Mouse (Mus musculus) right cerebral cortex, adult 18-20 months (tissue): Measurements from ENCODE around the gene Hnrnph3.

Experiments
- DNase-seq: peaks from one replicate; pipeline ENCODE4 v3.0.0; 2022; ENCODE audit warnings: mixed read lengths

Gene Hnrnph3

DNA sequence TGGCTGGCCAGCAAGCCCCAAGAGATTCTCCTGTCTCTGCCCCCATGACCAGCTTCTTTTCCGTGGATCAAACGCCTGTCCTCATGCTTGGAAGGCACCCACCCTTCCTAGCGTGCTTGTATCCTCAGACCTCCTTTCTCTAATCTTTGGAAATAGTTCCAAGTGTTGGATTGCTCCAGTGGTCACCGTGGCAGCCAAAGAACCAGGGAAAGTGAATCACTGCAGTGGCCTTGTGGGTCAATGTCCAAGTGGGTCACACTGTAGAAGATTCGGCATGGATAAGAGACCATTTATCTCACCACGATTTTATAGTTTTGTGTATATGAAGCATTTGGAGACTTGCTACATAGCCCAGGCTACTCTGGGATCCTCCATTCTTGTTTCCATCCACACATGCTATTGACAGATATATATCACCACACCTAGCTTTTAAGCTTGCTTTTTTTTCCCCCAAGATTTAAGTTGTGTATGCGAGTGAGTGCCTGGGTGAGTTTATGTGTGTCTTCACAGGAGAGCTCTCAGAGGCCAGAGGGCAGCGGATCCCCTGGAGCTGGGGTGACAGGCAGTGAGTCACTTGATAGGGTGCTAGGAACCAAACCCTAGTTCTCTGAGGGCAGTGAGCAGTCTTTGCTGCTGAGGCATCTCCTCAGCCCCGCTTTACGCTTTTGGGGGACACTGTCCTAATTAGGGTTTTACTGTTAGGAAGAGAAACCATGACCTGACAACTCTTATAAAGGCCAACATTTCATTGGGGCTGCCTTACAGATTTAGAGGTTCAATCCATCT is 3.6 kb upstream of the Hnrnph3 start:
- DNase-seq, result no peak

DNA sequence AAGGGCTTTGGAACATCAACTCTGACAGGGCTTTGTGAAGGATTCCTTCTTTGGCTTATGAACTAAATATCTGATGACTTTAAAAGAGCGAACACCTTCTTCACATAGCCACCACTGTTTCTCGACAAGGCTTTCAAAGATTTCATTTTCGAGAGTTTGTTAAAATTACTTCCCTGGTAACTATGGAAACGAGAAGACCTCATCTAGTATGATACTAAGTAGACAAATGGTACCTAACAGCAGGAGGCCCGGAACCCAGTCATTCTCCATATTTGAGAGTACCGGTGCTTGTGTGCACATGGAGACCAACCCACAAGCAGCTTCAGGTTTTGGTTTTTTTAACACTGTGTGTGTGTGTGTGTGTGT is 2.8 kb upstream of the Hnrnph3 start:
- DNase-seq, result no peak

DNA sequence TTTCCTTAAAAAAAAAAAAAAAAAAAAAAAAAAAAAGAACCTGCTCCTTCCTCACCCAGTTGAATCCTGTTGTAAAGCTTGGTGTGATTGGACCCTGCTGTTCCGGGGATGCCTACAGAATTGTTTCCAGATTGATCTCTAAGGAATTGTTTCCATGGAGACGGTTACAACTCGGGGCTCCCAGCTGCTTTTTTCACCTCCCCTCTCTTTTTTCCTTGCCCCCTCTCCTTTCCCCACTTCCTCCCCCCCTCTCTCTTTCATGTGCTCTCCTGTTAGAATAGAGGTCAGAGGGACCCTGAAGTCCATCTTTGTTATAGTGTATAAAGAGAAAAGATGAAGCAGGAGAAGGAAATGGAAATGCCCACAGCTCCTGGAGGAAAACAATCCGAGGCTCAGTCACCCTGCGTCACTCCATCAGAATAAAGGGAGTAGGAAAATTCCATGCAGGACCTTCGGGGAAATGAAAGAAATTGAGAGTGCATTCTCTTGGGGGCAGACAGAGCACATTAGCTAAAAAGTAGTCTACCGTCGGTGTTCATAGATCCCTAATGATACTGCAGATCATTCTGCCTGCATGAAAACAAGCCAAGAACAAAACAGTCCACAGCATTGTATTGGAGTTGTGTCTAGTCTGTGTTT is 2.3 kb upstream of the Hnrnph3 start:
- DNase-seq, result no peak

DNA sequence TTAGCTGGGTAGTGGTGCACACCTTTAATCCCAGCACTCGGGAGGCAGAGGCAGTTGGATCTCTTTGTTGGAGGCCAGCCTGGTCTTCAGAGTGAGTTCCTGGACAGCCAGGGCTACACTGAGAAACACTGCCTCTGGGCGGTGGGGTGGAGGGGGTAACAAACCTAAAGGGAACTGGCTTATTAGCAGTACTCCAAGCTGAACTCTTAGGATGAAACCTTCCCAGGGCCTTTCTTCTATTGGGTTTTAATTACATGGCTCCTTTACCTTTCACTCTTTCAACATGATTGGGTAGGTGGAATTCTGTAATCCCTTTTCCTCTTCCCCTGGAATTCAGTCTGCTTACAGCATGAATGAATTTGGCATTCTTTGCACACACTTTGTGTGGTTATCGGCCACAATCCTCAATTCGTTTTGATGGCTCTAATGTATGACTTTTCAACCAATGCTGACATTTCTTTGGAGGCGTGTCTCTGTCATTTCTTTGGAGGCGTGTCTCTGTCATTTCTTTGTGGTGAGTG is 1.5 kb upstream of the Hnrnph3 start:
- no peak for DNase-seq

DNA sequence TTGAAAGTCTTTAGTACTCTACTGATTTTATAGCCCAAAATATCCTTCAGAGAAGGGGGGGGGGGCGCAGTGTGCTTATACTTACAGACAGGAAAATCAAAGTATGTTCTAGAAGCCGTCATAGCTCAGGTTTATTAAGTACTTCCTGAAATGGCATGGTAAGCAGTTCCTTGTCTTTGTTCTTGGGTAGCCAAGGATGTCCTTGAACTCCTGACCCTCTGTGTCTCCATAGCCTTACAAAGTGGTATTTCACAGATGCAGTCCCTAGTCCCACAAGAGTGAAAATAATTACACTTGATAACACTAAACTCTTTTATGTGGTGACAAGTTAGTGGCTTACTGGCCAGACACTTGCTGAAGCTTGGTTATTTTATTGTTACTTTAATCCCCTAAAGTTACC is 999 bp upstream of the Hnrnph3 start:
- no peak for DNase-seq

DNA sequence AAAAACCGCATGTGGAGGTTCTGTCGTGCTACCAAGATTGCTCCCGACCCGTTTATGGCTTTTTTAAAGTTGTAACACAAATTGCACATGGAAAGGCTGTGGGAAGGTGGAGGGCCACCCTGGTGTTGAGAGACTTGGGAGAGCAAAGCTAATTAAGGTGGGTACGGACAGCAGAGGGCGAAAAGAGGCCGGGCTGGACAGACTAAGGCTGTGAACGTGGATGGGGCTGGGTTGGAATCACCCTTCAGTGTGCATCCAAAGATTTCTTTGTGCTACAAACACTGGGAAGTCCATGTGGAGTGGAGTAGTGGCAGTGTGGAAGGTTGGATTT is 528 bp upstream of the Hnrnph3 start:
- DNase-seq, result peak; percentile 61

DNA sequence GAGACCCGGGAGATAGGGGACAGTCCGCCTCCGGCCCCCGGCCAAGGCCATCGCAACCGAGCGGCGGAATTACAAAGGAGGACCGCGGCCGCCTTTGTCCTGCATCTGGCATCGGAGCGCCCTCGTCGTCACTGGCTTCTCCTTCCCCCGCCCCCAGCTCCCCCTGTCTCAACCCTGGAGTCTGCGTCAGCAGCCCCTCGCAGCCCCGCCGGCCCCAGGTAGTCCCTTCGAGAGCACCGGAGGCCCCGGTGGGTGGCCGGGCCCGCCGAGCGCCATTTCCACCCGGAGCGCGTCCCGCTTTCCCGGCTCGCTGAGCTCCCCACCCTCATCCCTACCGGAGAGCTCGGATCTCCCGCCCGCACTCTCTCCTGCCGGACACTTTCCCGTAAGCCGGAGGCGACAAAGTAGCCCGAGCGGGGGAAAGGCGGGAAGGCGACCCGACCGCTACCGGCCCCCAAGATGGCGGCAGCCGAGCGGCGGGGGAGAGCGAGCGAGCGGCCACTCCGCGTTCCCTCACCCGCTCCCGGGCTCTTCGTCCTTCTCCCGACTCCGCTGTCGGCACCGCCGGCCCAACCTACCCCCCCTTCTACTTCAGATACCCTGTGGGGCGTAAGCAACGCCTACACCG is 782 bp downstream of the Hnrnph3 start:
- peak; percentile 59 for DNase-seq

DNA sequence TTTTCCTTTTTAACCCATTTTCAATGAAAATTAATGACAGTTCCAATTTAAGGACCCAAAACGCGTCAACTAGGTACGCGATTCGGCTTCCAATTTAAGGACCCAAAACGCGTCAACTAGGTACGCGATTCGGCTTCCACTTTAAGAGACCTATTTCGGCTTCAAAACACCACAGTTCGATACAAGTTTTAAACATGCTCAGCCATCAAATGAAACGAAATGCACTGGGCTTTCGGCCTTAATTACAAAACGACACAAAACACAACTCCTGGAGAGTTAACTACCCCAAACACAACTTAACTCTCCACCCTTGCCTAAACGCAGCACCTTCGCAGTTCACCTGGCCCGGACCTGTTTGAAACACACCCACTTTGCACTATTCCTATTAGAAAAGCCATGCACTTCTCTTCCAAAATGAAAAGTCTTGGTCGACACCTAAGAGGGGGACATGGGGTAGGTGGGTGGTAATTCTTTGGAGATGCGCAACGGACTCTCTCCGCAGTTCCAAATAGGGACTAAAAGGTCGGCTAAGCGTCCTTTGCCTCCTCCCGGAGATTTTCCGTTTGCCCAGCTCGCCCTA is 1.4 kb downstream of the Hnrnph3 start:
- DNase-seq, result no peak

DNA sequence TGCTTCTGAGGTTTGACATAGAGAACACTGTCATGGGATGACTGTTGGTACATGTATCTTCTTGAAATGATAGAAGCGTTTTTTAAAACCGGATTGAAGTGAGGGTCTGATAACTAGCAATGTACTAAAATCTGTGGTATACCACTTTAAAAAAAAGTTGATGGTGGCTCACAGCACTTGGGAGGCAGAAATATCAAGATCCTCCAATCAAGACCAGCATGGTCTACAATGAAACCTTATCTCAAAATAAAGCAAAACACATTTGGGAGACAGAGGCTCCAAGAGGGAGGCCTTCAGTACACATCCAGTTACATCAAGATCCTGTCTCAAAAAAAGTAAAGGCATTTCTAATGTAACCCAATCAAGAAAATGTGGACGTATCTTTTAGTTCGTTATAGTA is 2.3 kb downstream of the Hnrnph3 start:
- no peak for DNase-seq

DNA sequence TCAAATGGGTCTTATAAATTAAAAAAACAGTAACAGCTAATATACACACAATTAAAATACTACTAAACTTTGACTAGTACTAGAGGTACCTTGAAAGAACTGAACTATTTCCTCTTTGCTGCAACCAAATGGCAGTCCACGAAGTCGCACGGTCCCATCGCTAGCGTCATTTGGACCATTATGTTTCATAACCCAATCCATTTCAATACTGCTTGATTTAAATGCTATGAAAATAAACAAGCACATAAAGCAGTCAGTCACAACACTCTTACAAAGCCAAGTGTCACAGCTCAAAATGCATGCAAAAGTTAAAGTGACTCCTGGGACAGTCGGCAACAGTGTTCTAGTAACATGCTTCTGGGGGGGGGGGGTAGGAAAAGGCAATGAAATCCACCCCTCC is 4.7 kb downstream of the Hnrnph3 start:
- no peak for DNase-seq

DNA sequence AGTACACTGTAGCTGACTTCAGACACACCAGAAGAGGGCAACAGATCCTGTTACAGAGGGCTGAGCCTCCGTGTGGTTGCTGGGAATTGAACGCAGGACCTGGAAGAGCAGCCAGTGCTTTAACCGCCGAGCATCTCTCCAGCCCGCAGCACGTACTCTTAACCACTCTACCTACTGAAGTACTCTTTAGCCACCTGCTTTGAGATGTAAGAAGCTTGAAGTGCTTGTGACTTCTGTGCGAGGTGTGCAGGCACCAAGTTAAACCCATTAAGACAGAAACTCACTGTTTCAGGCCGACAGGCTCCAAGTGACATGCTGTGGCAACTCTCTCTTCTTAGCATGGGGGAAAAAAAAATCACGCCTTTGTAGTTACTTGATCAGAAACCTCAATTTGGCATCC is 9.8 kb downstream of the Hnrnph3 start:
- no peak for DNase-seq

DNA sequence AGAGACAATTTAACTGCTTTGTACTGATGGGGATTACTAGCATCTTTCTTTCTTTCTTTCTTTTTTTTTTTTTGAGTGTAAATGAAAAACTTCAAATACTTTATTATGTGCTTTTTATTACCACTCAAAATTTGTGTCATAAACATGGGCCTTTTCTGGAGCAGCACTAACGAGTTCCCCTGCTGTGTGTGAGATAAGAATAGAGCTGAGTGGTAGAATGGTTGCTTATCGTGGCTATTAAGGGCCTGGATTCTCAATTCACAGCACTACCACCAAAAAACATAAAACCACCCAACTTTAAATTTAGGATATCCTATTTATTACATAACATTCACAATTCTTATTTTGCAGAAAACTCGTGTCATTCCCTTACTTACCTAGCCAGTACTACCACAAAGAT is 10.5 kb downstream of the Hnrnph3 start:
- DNase-seq, result no peak

DNA sequence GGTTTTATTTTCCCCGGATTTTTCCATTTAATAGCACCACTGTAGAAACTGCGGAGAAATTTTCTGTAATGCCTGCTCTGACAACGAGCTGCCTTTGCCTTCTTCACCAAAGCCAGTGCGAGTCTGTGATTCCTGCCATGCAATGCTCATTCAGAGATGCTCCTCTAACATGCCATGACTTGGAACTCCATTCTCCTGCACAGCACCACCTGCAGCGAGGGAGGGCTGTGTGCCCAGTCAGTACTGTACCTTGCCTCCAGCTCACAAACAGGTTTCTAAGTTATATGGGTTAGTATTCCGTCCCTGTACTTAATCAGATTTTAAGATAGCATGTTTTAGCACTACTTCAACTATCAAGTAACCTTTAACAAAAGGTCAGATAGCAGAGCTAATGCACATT is 12.5 kb downstream of the Hnrnph3 start:
- DNase-seq, result no peak

DNA sequence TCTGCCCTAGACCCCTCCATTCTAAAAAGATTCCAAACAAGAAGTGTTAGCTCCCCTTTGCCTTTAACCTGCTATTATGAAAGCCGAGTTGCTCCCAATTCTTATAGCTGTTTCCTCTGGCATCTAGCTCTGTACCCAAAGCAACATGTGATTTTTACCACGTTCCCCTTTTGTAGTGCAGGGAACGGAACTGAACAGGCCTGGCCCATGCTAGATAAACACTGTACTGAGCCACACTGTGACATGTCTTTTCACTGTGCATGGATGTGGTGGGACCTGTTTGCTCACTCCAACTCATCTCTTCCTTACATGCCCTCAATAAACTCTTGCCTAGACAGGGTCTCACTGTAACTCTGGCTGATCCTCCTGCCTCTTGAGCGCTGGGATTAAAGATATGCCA is 13.7 kb downstream of the Hnrnph3 start:
- DNase-seq, result no peak

DNA sequence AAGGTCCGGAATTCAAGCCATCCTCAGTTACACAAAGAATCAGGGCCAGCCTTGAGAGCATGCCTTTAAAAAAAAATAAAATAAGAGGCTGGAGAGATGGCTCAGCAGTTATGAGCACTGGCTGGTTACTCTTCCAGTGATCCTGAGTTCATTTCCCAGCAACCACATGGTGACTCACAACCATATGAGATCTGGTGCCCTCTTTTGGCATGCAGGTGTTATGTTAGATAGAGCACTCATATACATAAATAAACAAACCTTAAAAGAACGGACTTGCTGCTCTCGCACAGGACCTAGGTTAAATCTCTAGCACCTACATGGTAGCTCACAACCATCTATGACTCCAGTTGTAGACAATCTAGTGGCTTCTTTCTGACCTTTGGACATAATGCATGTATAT is 15.8 kb downstream of the Hnrnph3 start:
- no peak for DNase-seq

DNA sequence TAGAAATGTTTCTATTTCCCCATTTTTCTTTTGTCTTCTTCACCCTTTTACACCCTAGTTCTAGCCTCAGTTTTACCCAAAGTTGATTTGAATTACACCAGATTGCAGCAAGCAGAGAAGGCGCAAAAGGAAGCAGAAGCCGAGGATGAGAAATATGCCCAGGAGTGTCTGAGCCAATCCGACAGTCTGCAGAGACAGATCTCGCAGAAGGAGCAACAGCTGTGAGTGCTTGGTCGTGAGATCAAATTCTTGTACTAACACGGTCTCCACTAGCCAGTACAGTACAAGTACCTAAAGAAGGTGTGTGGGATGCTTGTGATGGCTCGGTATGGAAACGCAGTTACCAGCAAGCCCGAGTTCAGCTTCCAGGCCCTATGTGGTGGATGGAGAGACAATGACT is 19.5 kb downstream of the Hnrnph3 start:
- no peak for DNase-seq

DNA sequence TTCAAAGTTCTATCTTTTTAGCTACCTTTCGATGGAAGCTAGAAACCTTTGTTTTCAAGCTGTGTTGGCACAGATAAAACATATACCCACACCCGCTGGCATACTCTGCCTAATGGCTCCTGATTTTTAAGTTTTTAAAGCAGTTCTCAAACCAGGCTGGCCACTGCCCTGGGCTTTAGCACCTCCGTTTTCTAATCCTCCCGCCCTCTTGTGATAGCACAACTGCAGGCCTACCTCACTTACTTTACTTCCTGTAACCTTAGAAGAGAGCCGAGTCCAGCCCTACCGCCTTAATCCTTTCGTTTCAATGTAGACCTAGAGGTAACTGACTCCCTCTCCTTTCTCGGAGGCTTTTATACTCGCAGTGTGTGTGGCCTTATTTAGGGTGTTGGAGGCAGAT is 20.8 kb downstream of the Hnrnph3 start:
- DNase-seq, result no peak

DNA sequence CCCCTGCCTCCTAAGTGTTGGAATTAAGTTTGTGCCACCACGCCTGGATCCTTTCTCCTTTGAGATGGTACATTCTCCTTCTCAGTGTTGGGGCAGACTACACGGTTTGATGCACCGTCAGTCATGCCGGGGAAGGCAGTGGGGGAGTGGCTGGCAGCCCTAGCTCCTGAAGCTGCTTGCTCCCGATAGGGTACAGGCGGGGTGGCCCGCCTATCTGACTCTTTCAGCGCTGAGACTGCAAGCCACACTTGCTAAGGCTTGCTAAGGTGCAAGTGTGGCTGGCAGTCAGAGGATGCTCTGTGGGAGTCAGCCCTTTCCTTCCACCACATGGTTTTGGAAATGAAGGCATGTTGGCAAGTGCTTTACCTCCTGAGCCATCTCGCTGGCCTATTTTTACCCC is 23.4 kb downstream of the Hnrnph3 start:
- peak; percentile 32 for DNase-seq

DNA sequence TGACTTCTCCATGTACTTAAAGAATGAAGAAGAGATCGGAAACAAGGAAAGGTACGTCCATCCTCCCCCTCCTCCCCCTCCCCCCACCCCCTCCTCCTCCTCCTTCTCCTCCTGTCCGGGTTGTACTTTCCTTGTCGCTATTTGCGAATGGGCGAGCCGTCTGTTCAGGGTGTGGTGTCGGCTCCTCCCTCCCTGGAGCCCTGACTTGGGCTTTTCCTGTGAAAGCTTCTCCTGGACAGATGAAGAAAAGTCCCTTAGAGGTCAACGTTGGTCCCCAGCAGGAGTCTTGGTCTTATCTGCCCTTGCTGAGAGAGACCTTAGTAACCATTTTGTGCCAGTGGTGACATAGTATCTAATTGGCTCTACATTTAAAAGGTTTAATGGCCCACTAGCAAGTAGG is 30.0 kb downstream of the Hnrnph3 start:
- no peak for DNase-seq

DNA sequence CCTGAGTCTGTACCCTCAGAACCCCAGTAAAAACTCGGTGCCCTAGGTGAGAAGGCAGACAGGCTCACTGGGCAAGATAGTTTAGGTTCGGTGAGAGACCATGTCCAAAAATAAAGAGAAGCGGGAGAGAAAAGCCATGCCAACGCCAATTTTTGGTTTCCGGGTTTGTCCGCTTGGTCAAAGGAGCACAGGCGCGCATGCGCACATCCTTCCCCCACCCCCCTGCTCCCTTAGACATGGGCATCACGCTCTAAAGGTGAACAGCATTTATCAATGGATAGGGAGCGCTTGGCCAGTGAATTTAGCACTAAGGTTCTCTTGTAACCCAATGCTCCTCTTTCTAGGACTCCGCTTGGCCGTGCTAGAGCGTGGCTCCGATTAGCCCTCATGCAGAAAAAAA is 33.4 kb downstream of the Hnrnph3 start:
- no peak for DNase-seq

DNA sequence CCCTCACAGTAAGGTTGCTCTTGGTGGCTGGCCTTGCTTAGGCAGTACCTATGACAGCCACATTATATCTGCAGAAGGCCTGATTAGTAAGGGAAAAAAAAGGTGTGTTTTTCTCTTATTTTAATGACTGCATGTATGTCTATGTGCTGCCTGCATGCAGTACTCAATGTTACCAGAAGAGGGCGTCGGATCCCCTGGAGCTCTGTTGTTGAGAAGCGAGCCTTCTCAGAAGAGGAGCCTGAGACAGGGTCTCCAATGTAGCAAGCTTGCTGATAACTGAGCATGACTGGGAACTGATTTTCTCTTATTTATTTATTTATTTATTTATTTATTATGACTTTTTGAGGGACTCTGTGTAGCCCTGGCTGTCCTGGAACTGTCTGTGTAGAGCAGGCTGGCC is 36.7 kb downstream of the Hnrnph3 start:
- DNase-seq, result no peak

DNA sequence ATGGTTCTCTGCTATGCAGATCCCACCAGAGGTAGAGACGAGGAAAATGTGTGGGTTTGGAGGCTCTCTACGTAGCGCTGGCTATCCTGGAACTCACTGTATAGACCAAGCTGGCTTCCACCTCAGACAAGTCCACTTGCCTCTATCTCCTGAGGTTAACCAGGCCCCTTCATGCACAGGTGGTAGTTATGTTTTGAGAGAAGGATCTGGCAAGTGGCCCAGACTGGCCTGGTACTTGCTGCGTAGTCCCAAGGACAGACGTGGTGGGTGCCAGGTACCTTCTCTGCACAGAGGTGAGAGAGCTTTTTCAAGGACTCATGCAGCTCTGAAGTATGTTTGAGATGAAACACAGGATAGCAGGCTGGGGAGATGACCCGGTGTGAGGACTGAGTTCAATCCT is 39.5 kb downstream of the Hnrnph3 start:
- no peak for DNase-seq

DNA sequence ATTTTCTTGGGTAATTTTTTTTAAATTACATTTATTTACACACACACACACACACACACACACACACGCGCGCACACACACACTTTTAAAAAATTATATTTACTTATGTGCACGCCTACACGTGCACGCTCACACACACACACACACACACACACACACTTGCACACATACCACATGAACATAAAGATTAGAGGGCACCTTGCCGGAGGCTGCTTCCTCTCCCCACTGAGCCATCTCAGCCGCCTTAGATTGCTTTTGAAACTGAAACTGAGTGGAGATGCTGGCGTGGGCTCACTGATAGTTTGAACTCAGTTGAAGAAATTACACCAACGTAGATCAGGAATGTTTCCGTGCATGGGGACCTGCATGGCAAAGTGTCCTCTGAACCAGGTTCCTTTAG is 39.9 kb downstream of the Hnrnph3 start:
- no peak for DNase-seq
